Mouse (Mus musculus) lung, adult 2 months (tissue): ENCODE measurements around the gene Rnf26.

ENCODE experiments used
- CTCF ChIP-seq: fragments of 200-500 bp; IDR thresholded peaks from 2 replicates; pipeline ENCODE4 v1.5.1; 2011; ENCODE audit warnings: mild to moderate bottlenecking, low read length, control low read depth; ENCODE audit not compliant: insufficient read depth
- POLR2A ChIP-seq: fragments of 200-500 bp; IDR thresholded peaks from 2 replicates; pipeline ENCODE4 v1.6.1; 2011; ENCODE audit warnings: low read depth, mild to moderate bottlenecking, control low read depth, low read length, borderline replicate concordance; ENCODE audit errors: extremely low read depth

DNA sequence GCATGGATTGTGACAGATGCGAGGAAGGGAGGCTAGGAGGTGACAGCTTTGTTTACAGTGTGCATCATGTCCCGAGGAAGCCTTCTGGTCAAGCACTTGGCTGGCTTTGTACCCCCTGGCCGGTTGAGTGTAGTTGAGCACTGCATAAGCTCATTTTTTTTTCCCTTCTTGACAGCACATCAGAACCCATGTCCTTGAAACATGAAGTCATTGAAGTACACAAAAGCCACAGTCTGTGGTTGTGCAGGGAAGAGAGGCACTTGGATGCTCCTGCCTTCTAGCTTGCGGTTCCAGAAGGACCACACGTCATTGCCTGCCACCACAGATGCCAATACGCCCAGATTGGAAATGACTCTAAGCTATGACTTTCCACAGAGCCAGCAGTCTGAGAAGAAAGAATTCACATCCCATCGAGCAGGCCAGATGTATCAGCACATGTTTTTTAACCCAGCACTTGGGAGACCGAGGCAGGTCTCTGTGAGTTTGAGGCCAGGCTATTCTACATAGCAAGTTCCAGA lies 6.7 kb upstream of the Rnf26 start:
- TF ChIP-seq CTCF, result no peak
- no peak for TF ChIP-seq POLR2A
